Mouse (Mus musculus) heart, embryonic 13.5 days (tissue): ENCODE data around the gene Cga. TPM values are rescaled to one million over a fixed set of nuclear protein-coding genes. Genes with fewer than 3 reads are reported as not detected.
"Not testable (repeated sequence)": the region's sequence is repeated elsewhere in the genome, so short reads cannot be mapped to it uniquely, and the experiment has no call there.

ENCODE experiments used
- ATAC-seq: fragments of 200-750 bp; cut with Nextera tagmentation; 2 replicates; pipeline ENCODE4 v1.8.0; 2017; ENCODE audit warnings: moderate TSS enrichment; ENCODE audit not compliant: insufficient number of reproducible peaks, low FRiP score, low TSS enrichment; ENCODE audit errors: extremely low read depth
- H3K27ac ChIP-seq: fragments of 300-500 bp; sonication (generic); replicated peaks from 2 replicates; pipeline ENCODE4 v1.5.1; 2015; ENCODE audit warnings: moderate library complexity, mild to moderate bottlenecking, inconsistent platforms
- H3K27me3 ChIP-seq: fragments of 300-500 bp; sonication (generic); replicated peaks from 2 replicates; pipeline ENCODE4 v1.6.1; 2015; ENCODE audit warnings: mild to moderate bottlenecking, inconsistent platforms
- H3K36me3 ChIP-seq: fragments of 300-500 bp; sonication (generic); 2 replicates; pipeline ENCODE4 v1.6.1; 2015; ENCODE audit warnings: mild to moderate bottlenecking, inconsistent platforms
- H3K4me1 ChIP-seq: fragments of 300-500 bp; sonication (generic); 2 replicates; pipeline ENCODE4 v1.6.1; 2015; ENCODE audit warnings: inconsistent platforms
- H3K4me2 ChIP-seq: fragments of 300-500 bp; sonication (generic); 2 replicates; pipeline ENCODE4 v1.6.1; 2015; ENCODE audit warnings: inconsistent platforms, mild to moderate bottlenecking, moderate library complexity
- H3K4me3 ChIP-seq: fragments of 300-500 bp; sonication (generic); 2 replicates; pipeline ENCODE4 v1.5.1; 2015; ENCODE audit warnings: moderate library complexity, mild to moderate bottlenecking, inconsistent platforms
- H3K9ac ChIP-seq: fragments of 300-500 bp; sonication (generic); 2 replicates; pipeline ENCODE4 v1.6.1; 2015; ENCODE audit warnings: inconsistent platforms, mild to moderate bottlenecking, moderate library complexity
- H3K9me3 ChIP-seq: fragments of 300-500 bp; sonication (generic); 2 replicates; pipeline ENCODE4 v1.6.1; 2016; ENCODE audit warnings: inconsistent platforms
- WGBS: fragments of 180-500 bp; shearing (Covaris S2); methylation state at CpG from one replicate; pipeline ENCODE4 v1.1.7; 2015; ENCODE audit warnings: mixed read lengths; 5-methylcytosine and 5-hydroxymethylcytosine counted together
- polyA plus RNA-seq: library from polyadenylated mRNA; unstranded; fragments of >200 nt; fragmentation: Nextera tagmentation; extraction: Ambion mirVana; gene quantifications from 2 replicates; pipeline ENCODE4 v1.2.1, GENCODE M21; 2015

Gene Cga
- polyA plus RNA-seq, 1 experiment from 2014 or later: not detected

GRCm38 (mm10) chr4:34898497-34898896 lies 4.9 kb downstream of the Cga start:
- Histone ChIP-seq H3K9ac (no peak overlapping the region), H3K36me3 (no peaks in the 10 kb centered on the region), H3K4me2 (no peak overlapping the region), H3K27me3 (no peaks in the 10 kb centered on the region), H3K4me1 (no peaks in the 10 kb centered on the region), H3K9me3 (no peaks in the 10 kb centered on the region), H3K4me3 (no peak overlapping the region), H3K27ac (no peak overlapping the region)
- ATAC-seq: no peak
- 45% methylated on average over 2 of the region's 2 CpGs for WGBS

GRCm38 (mm10) chr4:34899322-34899721 lies 5.7 kb downstream of the Cga start:
- Histone ChIP-seq H3K36me3 (no peaks in the 10 kb centered on the region), H3K27me3 (no peaks in the 10 kb centered on the region), H3K9me3 (no peaks in the 10 kb centered on the region), H3K4me1 (no peaks in the 10 kb centered on the region), H3K4me3 (no peak overlapping the region), H3K9ac (no peak overlapping the region), H3K4me2 (no peak overlapping the region), H3K27ac (no peak overlapping the region)
- WGBS: 85% methylated on average over 1 of the region's 1 CpGs
- no peak for ATAC-seq

GRCm38 (mm10) chr4:34900155-34900554 lies 6.6 kb downstream of the Cga start:
- no peak overlapping the region for H3K9ac ChIP-seq
- no peaks in the 10 kb centered on the region for H3K27me3 ChIP-seq
- no peak for ATAC-seq
- H3K27ac ChIP-seq: no peak overlapping the region
- peak overlapping the region; percentile 17; the same call in 1 of the 2 replicates for H3K4me2 ChIP-seq
- no peaks in the 10 kb centered on the region for H3K4me1 ChIP-seq
- no peaks in the 10 kb centered on the region for H3K36me3 ChIP-seq
- WGBS: 47% methylated on average over 9 of the region's 9 CpGs
- H3K9me3 ChIP-seq: no peaks in the 10 kb centered on the region
- no peak overlapping the region for H3K4me3 ChIP-seq

- WGBS: 61% methylated on average over 4 of the region's 4 CpGs
Observed at GRCm38 (mm10) chr4:34901166-34901565, 7.6 kb downstream of the Cga start.

GRCm38 (mm10) chr4:34901582-34901981 lies 8.0 kb downstream of the Cga start:
- H3K27me3 ChIP-seq, H3K4me1 ChIP-seq, H3K36me3 ChIP-seq, H3K4me3 ChIP-seq, ATAC-seq, H3K9ac ChIP-seq, H3K9me3 ChIP-seq, H3K4me2 ChIP-seq, H3K27ac ChIP-seq: not testable (repeated sequence)
- 47% methylated on average over 3 of the region's 3 CpGs for WGBS

More at GRCm38 (mm10) chr4:34901166-34901565, 7.6 kb downstream of the Cga start:
- Histone ChIP-seq H3K27ac (no peak overlapping the region), H3K4me1 (no peaks in the 10 kb centered on the region), H3K27me3 (no peaks in the 10 kb centered on the region), H3K4me3 (no peak overlapping the region), H3K9me3 (no peaks in the 10 kb centered on the region), H3K9ac (no peak overlapping the region), H3K36me3 (no peaks in the 10 kb centered on the region), H3K4me2 (no peak overlapping the region)
- ATAC-seq: no peak

GRCm38 (mm10) chr4:34905396-34905795 lies 11.8 kb downstream of the Cga start:
- Histone ChIP-seq H3K27me3 (no peaks in the 10 kb centered on the region), H3K4me1 (peaks cover 3% of the 10 kb centered on the region; the same call in 1 of the 2 replicates), H3K9ac (no peak overlapping the region), H3K27ac (no peak overlapping the region), H3K36me3 (no peaks in the 10 kb centered on the region), H3K9me3 (no peaks in the 10 kb centered on the region), H3K4me3 (no peak overlapping the region), H3K4me2 (no peak overlapping the region)
- no peak for ATAC-seq
- WGBS: 65% methylated on average over 5 of the region's 5 CpGs

- ATAC-seq: no peak
- H3K4me2 ChIP-seq: no peak overlapping the region
Observed at GRCm38 (mm10) chr4:34906151-34906550, 12.6 kb downstream of the Cga start.

GRCm38 (mm10) chr4:34907026-34907425 lies 13.4 kb downstream of the Cga start:
- no peak for ATAC-seq
- no peak overlapping the region for H3K9ac ChIP-seq
- no peaks in the 10 kb centered on the region for H3K9me3 ChIP-seq
- H3K4me2 ChIP-seq: peak overlapping the region; percentile 42
- H3K4me1 ChIP-seq: peaks cover 3% of the 10 kb centered on the region; the same call in 1 of the 2 replicates
- no peaks in the 10 kb centered on the region for H3K27me3 ChIP-seq
- H3K27ac ChIP-seq: no peak overlapping the region
- 43% methylated on average over 14 of the region's 14 CpGs for WGBS
- H3K36me3 ChIP-seq: no peaks in the 10 kb centered on the region
- H3K4me3 ChIP-seq: 0 out of 2 replicates have a peak overlapping the region, but pooled peaks have one; percentile 21

More at GRCm38 (mm10) chr4:34906151-34906550, 12.6 kb downstream of the Cga start:
- no peak overlapping the region for H3K9ac ChIP-seq
- peaks cover 3% of the 10 kb centered on the region; the same call in 1 of the 2 replicates for H3K4me1 ChIP-seq
- H3K27ac ChIP-seq: no peak overlapping the region
- no peaks in the 10 kb centered on the region for H3K27me3 ChIP-seq
- 66% methylated on average over 4 of the region's 4 CpGs for WGBS
- no peak overlapping the region for H3K4me3 ChIP-seq
- no peaks in the 10 kb centered on the region for H3K9me3 ChIP-seq
- H3K36me3 ChIP-seq: no peaks in the 10 kb centered on the region

GRCm38 (mm10) chr4:34908127-34908526 lies 14.5 kb downstream of the Cga start:
- no peak for ATAC-seq
- no peaks in the 10 kb centered on the region for H3K27me3 ChIP-seq
- H3K36me3 ChIP-seq: no peaks in the 10 kb centered on the region
- no peak overlapping the region for H3K27ac ChIP-seq
- H3K4me3 ChIP-seq: no peak overlapping the region
- H3K9ac ChIP-seq: no peak overlapping the region
- whole genome bisulfite sequencing: 72% methylated on average over 7 of the region's 7 CpGs
- peaks cover 3% of the 10 kb centered on the region; the same call in 1 of the 2 replicates for H3K4me1 ChIP-seq
- no peaks in the 10 kb centered on the region for H3K9me3 ChIP-seq
- no peak overlapping the region for H3K4me2 ChIP-seq

GRCm38 (mm10) chr4:34911401-34911800 lies 17.8 kb downstream of the Cga start:
- Histone ChIP-seq H3K4me1 (peaks cover 3% of the 10 kb centered on the region; the same call in 1 of the 2 replicates), H3K27ac (no peak overlapping the region), H3K4me3 (no peak overlapping the region), H3K9ac (no peak overlapping the region), H3K9me3 (no peaks in the 10 kb centered on the region), H3K4me2 (no peak overlapping the region), H3K36me3 (no peaks in the 10 kb centered on the region), H3K27me3 (no peaks in the 10 kb centered on the region)
- 63% methylated on average over 3 of the region's 3 CpGs for WGBS
- no peak for ATAC-seq

- Histone ChIP-seq H3K9ac (no peak overlapping the region), H3K27ac (no peak overlapping the region), H3K4me2 (no peak overlapping the region), H3K36me3 (no peaks in the 10 kb centered on the region), H3K27me3 (no peaks in the 10 kb centered on the region), H3K9me3 (no peaks in the 10 kb centered on the region), H3K4me3 (no peak overlapping the region), H3K4me1 (no peaks in the 10 kb centered on the region)
- WGBS: 70% methylated on average over 3 of the region's 3 CpGs
- ATAC-seq: no peak
Observed at GRCm38 (mm10) chr4:34912171-34912570, 18.6 kb downstream of the Cga start.

GRCm38 (mm10) chr4:34917400-34917799 lies 23.8 kb downstream of the Cga start:
- no peaks in the 10 kb centered on the region for H3K27me3 ChIP-seq
- H3K27ac ChIP-seq: no peak overlapping the region
- no peaks in the 10 kb centered on the region for H3K36me3 ChIP-seq
- H3K9me3 ChIP-seq: no peaks in the 10 kb centered on the region
- H3K4me3 ChIP-seq: no peak overlapping the region
- no peak for ATAC-seq
- no peaks in the 10 kb centered on the region for H3K4me1 ChIP-seq
- WGBS: 77% methylated on average over 7 of the region's 7 CpGs
- H3K9ac ChIP-seq: no peak overlapping the region
- H3K4me2 ChIP-seq: no peak overlapping the region
